Mouse (Mus musculus): ENCODE results near the gene Trak1.

- TF ChIP-seq GATA1 (IDR thresholded peaks at IDR 0.05; ENCODE audit: borderline replicate concordance, low read length) (no peak), FLI1 (IDR thresholded peaks at IDR 0.05; ENCODE audit: low read length) (no peak)
Measured at GRCm38 (mm10) chr9:121436501-121436900, 139.2 kb downstream of the Trak1 start.

Data from megakaryocyte, embryonic 14.5 days (primary cell).